Mouse (Mus musculus) megakaryocyte, embryonic 14.5 days (primary cell): Measurements from ENCODE around the gene Lhfpl2.

Experiments
- FLI1 ChIP-seq: IDR thresholded peaks from 2 replicates; pipeline ENCODE4 v1.6.1; 2012; ENCODE audit warnings: low read length, inconsistent platforms, mixed read lengths
- GATA1 ChIP-seq: IDR thresholded peaks from 3 replicates; pipeline ENCODE4 v1.6.1; 2012; ENCODE audit warnings: mixed read lengths, low read length, inconsistent platforms, borderline replicate concordance

DNA sequence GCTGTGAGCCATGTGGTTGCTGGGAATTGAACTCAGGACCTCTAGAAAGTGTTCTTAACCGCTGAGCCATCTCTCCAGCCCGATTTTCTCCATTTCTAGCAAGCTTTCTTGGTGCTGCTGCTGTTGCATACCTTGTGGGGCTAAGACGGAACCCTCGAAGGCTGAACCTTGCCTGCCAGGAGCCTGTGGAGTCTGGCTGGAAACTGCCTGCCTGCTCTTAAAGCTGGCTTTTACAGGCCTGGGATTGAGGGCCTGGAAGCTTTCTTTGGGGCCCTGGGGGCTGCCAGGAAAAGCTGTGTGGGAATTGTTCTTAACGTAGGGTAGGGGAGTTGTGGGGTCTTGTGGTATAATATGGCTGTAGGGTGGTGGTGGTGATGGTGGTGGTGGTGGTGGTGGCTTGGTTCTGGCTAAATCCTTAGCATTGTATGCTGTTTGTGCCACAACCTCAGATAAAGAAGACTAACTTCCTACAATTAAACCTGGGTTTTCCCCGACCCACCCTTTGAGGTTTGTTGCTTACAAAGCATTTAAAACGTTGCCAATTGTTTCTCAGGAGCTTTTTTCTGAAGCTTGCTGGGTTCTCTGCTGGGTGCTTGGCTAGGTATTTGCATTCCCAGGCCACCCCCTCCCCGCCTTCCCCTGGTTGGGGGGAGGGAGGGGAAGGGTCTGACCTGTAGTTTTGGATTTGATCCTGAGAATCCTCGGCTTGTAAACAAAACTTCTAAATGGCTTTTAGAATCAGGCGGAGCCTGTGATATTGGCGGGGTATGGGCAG lies 7.9 kb downstream of the Lhfpl2 start:
- no peak for TF ChIP-seq GATA1
- TF ChIP-seq FLI1 = no peak
